Mouse (Mus musculus) midbrain, embryonic 12.5 days (tissue): ENCODE data around the gene Gm21725. TPM values are rescaled to one million over a fixed set of nuclear protein-coding genes. Genes with fewer than 3 reads are reported as not detected.
"Not testable (repeated sequence)": the region's sequence is repeated elsewhere in the genome, so short reads cannot be mapped to it uniquely, and the experiment has no call there.

Experiments
- ATAC-seq: fragments of 200-750 bp; cut with Nextera tagmentation; 2 replicates; pipeline ENCODE4 v1.8.0; 2017; ENCODE audit warnings: low read depth, moderate TSS enrichment, moderate library complexity; ENCODE audit not compliant: low FRiP score
- H3K27ac ChIP-seq: fragments of 300-500 bp; sonication (generic); replicated peaks from 2 replicates; pipeline ENCODE4 v1.5.1; 2016; ENCODE audit warnings: mild to moderate bottlenecking
- H3K27me3 ChIP-seq: fragments of 300-500 bp; sonication (generic); 2 replicates; pipeline ENCODE4 v1.6.1; 2016; ENCODE audit warnings: mild to moderate bottlenecking
- H3K36me3 ChIP-seq: fragments of 300-500 bp; sonication (generic); 2 replicates; pipeline ENCODE4 v1.6.1; 2016
- H3K4me1 ChIP-seq: fragments of 300-500 bp; sonication (generic); 2 replicates; pipeline ENCODE4 v1.6.1; 2016
- H3K4me2 ChIP-seq: fragments of 300-500 bp; sonication (generic); replicated peaks from 2 replicates; pipeline ENCODE4 v1.6.1; 2016; ENCODE audit warnings: mild to moderate bottlenecking, moderate library complexity
- H3K4me3 ChIP-seq: fragments of 300-500 bp; sonication (generic); 2 replicates; pipeline ENCODE4 v1.5.1; 2016; ENCODE audit warnings: mild to moderate bottlenecking
- H3K9ac ChIP-seq: fragments of 300-500 bp; sonication (generic); replicated peaks from 2 replicates; pipeline ENCODE4 v1.6.1; 2016; ENCODE audit warnings: mild to moderate bottlenecking, moderate library complexity
- H3K9me3 ChIP-seq: fragments of 300-500 bp; sonication (generic); 2 replicates; pipeline ENCODE4 v1.6.1; 2016; ENCODE audit warnings: mild to moderate bottlenecking
- WGBS: fragments of 180-500 bp; shearing (Covaris S2); methylation state at CpG from one replicate; pipeline ENCODE4 v1.1.7; 2016; 5-methylcytosine and 5-hydroxymethylcytosine counted together
- polyA plus RNA-seq: library from polyadenylated mRNA; unstranded; fragments of >200 nt; fragmentation: Nextera tagmentation; extraction: Ambion mirVana; gene quantifications from 2 replicates; pipeline ENCODE4 v1.2.1, GENCODE M21; 2016

Gene Gm21725
- not detected in 2 replicates for polyA plus RNA-seq

DNA sequence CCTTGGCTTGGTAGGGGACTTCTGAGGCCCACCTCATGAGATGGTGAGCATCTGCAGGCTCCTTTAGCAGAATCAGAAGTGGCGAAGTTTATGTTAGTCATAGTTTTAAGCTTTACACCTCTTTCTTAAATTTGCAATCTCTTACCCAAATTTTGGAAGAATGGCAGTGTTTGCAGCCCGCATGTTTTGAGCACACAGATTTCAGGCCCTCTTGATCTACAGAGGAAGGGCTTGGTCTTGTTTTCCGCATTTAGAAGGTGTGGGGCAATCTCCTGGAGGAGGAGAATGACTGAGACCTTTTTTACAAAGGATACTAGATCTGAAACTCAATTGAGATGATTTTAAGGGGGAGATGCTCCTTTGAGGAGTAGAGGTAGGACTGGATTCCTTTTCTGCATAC, at the start of gene Gm21725:
TSS of gene Gm21725 (minus strand) at position 101 of the 400 bp plus-strand sequence.
- H3K4me3 ChIP-seq, H3K4me1 ChIP-seq, H3K36me3 ChIP-seq, H3K4me2 ChIP-seq, H3K27ac ChIP-seq, H3K27me3 ChIP-seq, ATAC-seq, H3K9ac ChIP-seq, H3K9me3 ChIP-seq: not testable (repeated sequence)
- WGBS, result no CpG with 5 or more reads among the region's 3 CpGs

Other genes starting within 250 kb of the Gm21725 start
- gene Gm21891, start 215.6 kb downstream of the Gm21725 start, polyA plus RNA-seq, result not detected in 2 replicates
- gene Gm21425, start 187.1 kb downstream of the Gm21725 start, polyA plus RNA-seq, result not detected in 2 replicates
- not detected in 2 replicates for gene Gm21828, start 125.1 kb downstream of the Gm21725 start, polyA plus RNA-seq
- gene Gm21440, start 96.7 kb downstream of the Gm21725 start, polyA plus RNA-seq, result not detected in 2 replicates
- gene Gm21454, start 96.6 kb downstream of the Gm21725 start, polyA plus RNA-seq, result not detected in 2 replicates
- gene Gm21866, start 116.5 kb upstream of the Gm21725 start, polyA plus RNA-seq, result not detected in 2 replicates
- gene Gm20773, start 145.0 kb upstream of the Gm21725 start, polyA plus RNA-seq, result not detected in 2 replicates